Mouse (Mus musculus): ENCODE data around the gene Tshz2.

- TF ChIP-seq CTCF (IDR thresholded peaks at IDR 0.05; ENCODE audit: extremely low read depth, insufficient read depth, insufficient read length, insufficient replicate concordance) = no peak
- TF ChIP-seq POLR2A (IDR thresholded peaks at IDR 0.05; ENCODE audit: low read depth, low read length) = no peak
Observed at GRCm38 (mm10) chr2:169825908-169826307, 193.1 kb downstream of the Tshz2 start.

All from spleen, adult 2 months (tissue).